Mouse (Mus musculus): Measurements from ENCODE around the gene Slmap.
"Not testable (repeated sequence)": the region's sequence is repeated elsewhere in the genome, so short reads cannot be mapped to it uniquely, and the experiment has no call there.

Gene Slmap

GRCm38 (mm10) chr14:26534757-26535479, at the start of gene Slmap:
Slmap (minus strand) TSS chr14:26534931.
- peak; percentile 100 for DNase-seq

- no peak for DNase-seq
These were observed 48.9 kb upstream of the Slmap start for GRCm38 (mm10) chr14:26583645-26584044.

- peak; percentile 91 for DNase-seq
These were observed 44.9 kb upstream of the Slmap start for GRCm38 (mm10) chr14:26579346-26580343.

GRCm38 (mm10) chr14:26578791-26579191, 44.1 kb upstream of the Slmap start:
- DNase-seq, result peak; percentile 25

- no peak for DNase-seq
These were observed 41.6 kb upstream of the Slmap start for GRCm38 (mm10) chr14:26576255-26576780.

GRCm38 (mm10) chr14:26573556-26573955, 38.8 kb upstream of the Slmap start, which contains the start of gene Dennd6a:
Dennd6a (plus strand) TSS chr14:26573856.
- not testable (repeated sequence) for DNase-seq

GRCm38 (mm10) chr14:26571951-26572675, 37.4 kb upstream of the Slmap start:
- peak; percentile 46 for DNase-seq

GRCm38 (mm10) chr14:26569880-26570279, 35.1 kb upstream of the Slmap start:
- DNase-seq, result no peak

GRCm38 (mm10) chr14:26562247-26562646, 27.5 kb upstream of the Slmap start:
- no peak for DNase-seq

GRCm38 (mm10) chr14:26558536-26558935, 23.8 kb upstream of the Slmap start:
- DNase-seq, result peak; percentile 27

GRCm38 (mm10) chr14:26557581-26557980, 22.9 kb upstream of the Slmap start:
- peak; percentile 66 for DNase-seq

GRCm38 (mm10) chr14:26552853-26553252, 18.1 kb upstream of the Slmap start:
- DNase-seq, result no peak

- DNase-seq, result no peak
These were observed 17.7 kb upstream of the Slmap start for GRCm38 (mm10) chr14:26552441-26552840.

- no peak for DNase-seq
These were observed 16.0 kb upstream of the Slmap start for GRCm38 (mm10) chr14:26550712-26551111.

GRCm38 (mm10) chr14:26547516-26548488, 13.1 kb upstream of the Slmap start:
- DNase-seq, result no peak

GRCm38 (mm10) chr14:26542136-26542535, 7.4 kb upstream of the Slmap start:
- no peak for DNase-seq

- no peak for DNase-seq
These were observed 5.8 kb upstream of the Slmap start for GRCm38 (mm10) chr14:26540577-26540976.

- DNase-seq, result no peak
These were observed 4.5 kb upstream of the Slmap start for GRCm38 (mm10) chr14:26539241-26539640.

- DNase-seq, result peak; percentile 44
These were observed 642 bp downstream of the Slmap start for GRCm38 (mm10) chr14:26533821-26534756.

GRCm38 (mm10) chr14:26533267-26533666, 1.5 kb downstream of the Slmap start:
- DNase-seq, result no peak
